In genomic region chr9:70657013-70657967, GRCm38 (mm10) we compare ENCODE assay signal across 8 mouse cellular contexts. TPM values are rescaled to one million over a fixed set of nuclear protein-coding genes. Genes with fewer than 3 reads are reported as not detected.
DNase-seq lines count a peak whose midpoint lies in the region; ATAC-seq lines count a peak whose summit lies in the region.

TSS of gene Mindy2 (minus strand) at chr9:70657174.

- DNase-seq in adipocyte (ENCODE audit: low spot score): peak; percentile 97
- DNase-seq in embryo, embryonic 10 days (ENCODE audit: low spot score): peak; percentile 97
- peak; percentile 100 for DNase-seq in gastrocnemius, postnatal 14 days
- peak; percentile 93 to 100 for DNase-seq in left cerebral cortex, postnatal 10 days (ENCODE audit: extremely low spot score in 1 of 2, low spot score in 2 of 2)
- DNase-seq in right cerebral cortex, postnatal 25 days: peak; percentile 98
- DNase-seq in urinary bladder, postnatal 4 days (ENCODE audit: low spot score in 2 of 2): peak; percentile 97 to 98

- intact Hi-C loops in gastrocnemius, postnatal 14 days (cut with DNase I; ENCODE audit: low total_unique reads): no loop called here
- intact Hi-C loops in left cerebral cortex, postnatal 10 days (cut with DNase I): no loop called here

- peak; percentile 93 for ATAC-seq in inflammation-experienced regulatory T-cells, adult 6 months
- peak; percentile 93 for ATAC-seq in megakaryocyte-erythroid progenitor cell, adult 5-6 weeks (replicated peaks; ENCODE audit: low FRiP score, low TSS enrichment, poor library complexity, severe bottlenecking)

RNA-seq across cellular contexts. Expression of gene Mindy2, which starts in this region (rescaled TPM):
- total RNA-seq in gastrocnemius, postnatal 14 days (2021): 10 to 100 TPM; 12.3 to 14.4 TPM
- polyA plus RNA-seq in inflammation-experienced regulatory T-cells, adult 6 months (2017; shearing (Covaris generic)): 10 to 100 TPM in 2 of 3 experiments, 1 to 10 TPM in 1; 9.4 to 17.6 (median 13.6) TPM
- total RNA-seq in left cerebral cortex, postnatal 10 days (2021): 10 to 100 TPM; 32.8 to 36.2 TPM
- 13.0 and 13.6 TPM in 2 replicates for total RNA-seq in megakaryocyte-erythroid progenitor cell, adult 5-6 weeks (2014; fragmentation: Nextera tagmentation)
- 14.2 and 16.0 TPM in 2 replicates for total RNA-seq in megakaryocyte-erythroid progenitor cell, adult 5-6 weeks (2017)

Comparison
In these comparisons a context has a peak if more than half of its experiments do, and no peak if none do; other contexts are left out.
1. Peak in every context shown above with its lines: DNase-seq and ATAC-seq.